Mouse (Mus musculus): ENCODE results near the gene Fam50a. TPM values are rescaled to one million over a fixed set of nuclear protein-coding genes. Genes with fewer than 3 reads are reported as not detected.

Fam50a gene
- 6.4 and 9.7 TPM in 2 replicates for total RNA-seq (2014; rRNA removed)
- polyA plus RNA-seq (2015; fragmentation: Nextera tagmentation; extraction: Ambion mirVana) = 57.0 and 58.4 TPM in 2 replicates

GRCm38 (mm10) chrX:74312540-74313464 is at the start of gene Fam50a:
TSS of gene Fam50a (plus strand) at chrX:74313033.
- Histone ChIP-seq H3K36me3 (ENCODE audit: insufficient read depth, low read length) (peaks cover 9% of the 10 kb centered on the region; the same call in 1 of the 2 replicates), H3K27me3 (ENCODE audit: insufficient read depth, low read length) (no peaks in the 10 kb centered on the region), H3K9me3 (ENCODE audit: low read length) (no peaks in the 10 kb centered on the region), H3K27ac (peak within 1 kb of the TSS; percentile 84), H3K4me3 (ENCODE audit: low read length) (peak within 1 kb of the TSS; percentile 50), H3K4me1 (ENCODE audit: insufficient read depth, low read length) (no peaks in the 10 kb centered on the region), H3K9ac (replicated peaks; ENCODE audit: low read length) (peak within 1 kb of the TSS; percentile 67), H3K4me2 (ENCODE audit: low read depth, low read length) (peak within 1 kb of the TSS; percentile 67)
- 29% methylated on average over 59 of the region's 59 CpGs for WGBS
- ATAC-seq = peak; percentile 97
- DNase-seq (ENCODE audit: low spot score) = peak; percentile 94
- no peak for TF ChIP-seq CTCF (IDR thresholded peaks at IDR 0.05; ENCODE audit: low read depth)

- H3K4me2 ChIP-seq (ENCODE audit: low read depth, low read length) = peak overlapping the region; percentile 56
- no peaks in the 10 kb centered on the region for H3K9me3 ChIP-seq (ENCODE audit: low read length)
- peak overlapping the region; percentile 91 for H3K27ac ChIP-seq
- no peaks in the 10 kb centered on the region for H3K36me3 ChIP-seq (ENCODE audit: insufficient read depth, low read length)
- WGBS = 24% methylated on average over 3 of the region's 3 CpGs
- ATAC-seq = peak; percentile 56
- no peaks in the 10 kb centered on the region for H3K4me1 ChIP-seq (ENCODE audit: insufficient read depth, low read length)
- H3K27me3 ChIP-seq (ENCODE audit: insufficient read depth, low read length) = no peaks in the 10 kb centered on the region
- peak overlapping the region; percentile 50; the same call in 1 of the 2 replicates for H3K9ac ChIP-seq (replicated peaks; ENCODE audit: low read length)
- peak overlapping the region; percentile 53 for H3K4me3 ChIP-seq (ENCODE audit: low read length)
- TF ChIP-seq CTCF (IDR thresholded peaks at IDR 0.05; ENCODE audit: low read depth) = no peak
- no peak for DNase-seq (ENCODE audit: low spot score)
These were observed 43.1 kb upstream of the Fam50a start for GRCm38 (mm10) chrX:74269736-74270061.

DNA sequence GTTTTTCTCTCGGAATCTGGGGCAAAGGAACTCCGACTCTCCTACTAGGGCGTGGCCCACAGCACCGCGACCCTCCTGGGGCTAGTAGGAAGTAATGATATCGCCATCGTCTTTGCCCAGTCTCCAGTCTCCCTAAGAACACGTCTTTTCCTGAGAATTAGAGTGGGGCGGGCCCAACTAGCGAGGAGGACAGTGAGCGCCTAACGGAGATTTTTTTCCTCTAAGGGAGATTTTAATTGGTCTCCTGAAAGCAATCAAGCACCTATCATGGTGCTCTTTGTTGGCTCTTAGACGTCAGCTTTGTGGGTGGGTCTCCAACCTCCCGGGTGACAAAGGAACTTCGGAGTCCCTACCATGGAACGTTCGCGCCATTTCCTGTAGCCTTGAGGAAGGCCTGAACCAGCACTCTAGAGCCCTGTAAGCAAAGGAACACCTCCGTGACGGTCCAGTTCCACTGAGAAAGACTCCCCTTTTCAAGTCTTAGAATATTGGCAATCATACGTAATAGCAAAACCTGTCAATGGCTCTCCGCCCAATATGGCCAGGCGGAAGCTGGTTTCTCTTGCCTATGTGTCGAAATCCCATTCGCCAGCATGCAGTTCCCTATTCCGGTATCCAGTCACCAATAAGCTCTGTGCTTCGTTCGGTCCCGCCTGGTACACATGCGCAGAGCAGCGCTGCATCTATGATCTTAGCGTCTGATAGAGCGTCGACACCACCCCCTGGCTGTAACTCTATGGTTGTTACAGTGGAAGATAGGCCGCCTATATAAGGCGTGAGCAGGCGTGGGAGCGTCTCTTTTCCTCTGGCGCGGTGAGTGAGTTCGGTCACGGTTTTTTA is 42.6 kb upstream of the Fam50a start, which contains the start of gene Rpl10:
TSS of gene Rpl10 (plus strand) at position 751 of the 840 bp plus-strand sequence.
- Histone ChIP-seq H3K9me3 (ENCODE audit: low read length) (no peaks in the 10 kb centered on the region), H3K27me3 (ENCODE audit: insufficient read depth, low read length) (no peaks in the 10 kb centered on the region), H3K9ac (replicated peaks; ENCODE audit: low read length) (peak within 1 kb of the TSS; percentile 63), H3K27ac (peak within 1 kb of the TSS; percentile 91), H3K36me3 (ENCODE audit: insufficient read depth, low read length) (no peaks in the 10 kb centered on the region), H3K4me1 (ENCODE audit: insufficient read depth, low read length) (no peaks in the 10 kb centered on the region), H3K4me3 (ENCODE audit: low read length) (peak within 1 kb of the TSS; percentile 53), H3K4me2 (ENCODE audit: low read depth, low read length) (peak within 1 kb of the TSS; percentile 57)
- DNase-seq (ENCODE audit: low spot score) (peak; percentile 95), ATAC-seq (peak; percentile 95)
- TF ChIP-seq CTCF (IDR thresholded peaks at IDR 0.05; ENCODE audit: low read depth) = peak; percentile 54
- 31% methylated on average over 42 of the region's 42 CpGs for WGBS

DNA sequence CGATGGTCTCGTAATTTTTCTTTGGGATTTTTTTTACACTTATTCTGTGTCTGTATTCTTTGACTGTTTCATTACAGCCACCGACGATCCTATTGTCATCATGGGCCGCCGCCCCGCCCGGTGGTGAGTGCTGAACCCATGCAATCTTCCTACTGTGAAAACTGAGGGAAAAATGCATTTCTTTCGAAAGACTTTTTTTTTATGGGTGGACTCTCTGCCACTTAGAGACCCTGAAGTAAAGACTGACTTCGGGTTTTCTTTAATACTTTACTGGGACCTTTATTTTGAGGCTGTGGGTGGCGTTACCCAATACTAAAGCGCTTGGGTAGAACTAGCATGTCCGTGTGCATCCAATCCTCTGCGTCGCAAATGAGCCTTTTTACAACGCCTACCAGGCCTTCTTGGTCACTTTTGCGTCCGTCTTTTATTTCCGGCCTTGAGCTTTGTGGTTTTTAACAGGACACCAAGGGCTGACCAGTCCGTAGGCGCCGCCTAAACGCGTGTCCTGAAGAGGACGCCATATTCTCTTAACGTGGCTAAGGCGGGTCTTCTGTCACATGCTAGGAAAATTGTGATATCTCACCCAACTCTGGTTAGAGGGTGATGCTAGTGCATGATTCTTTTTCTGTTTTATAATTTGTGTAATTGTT is 41.8 kb upstream of the Fam50a start:
- Histone ChIP-seq H3K4me2 (ENCODE audit: low read depth, low read length) (peak overlapping the region; percentile 57), H3K4me3 (ENCODE audit: low read length) (peak overlapping the region; percentile 53), H3K4me1 (ENCODE audit: insufficient read depth, low read length) (no peaks in the 10 kb centered on the region), H3K27ac (peak overlapping the region; percentile 66), H3K27me3 (ENCODE audit: insufficient read depth, low read length) (no peaks in the 10 kb centered on the region), H3K9me3 (ENCODE audit: low read length) (no peaks in the 10 kb centered on the region), H3K36me3 (ENCODE audit: insufficient read depth, low read length) (no peaks in the 10 kb centered on the region), H3K9ac (replicated peaks; ENCODE audit: low read length) (peak overlapping the region; percentile 63)
- TF ChIP-seq CTCF (IDR thresholded peaks at IDR 0.05; ENCODE audit: low read depth) = no peak
- 32% methylated on average over 27 of the region's 27 CpGs for WGBS
- peak; percentile 61 for DNase-seq (ENCODE audit: low spot score)
- no peak for ATAC-seq

DNA sequence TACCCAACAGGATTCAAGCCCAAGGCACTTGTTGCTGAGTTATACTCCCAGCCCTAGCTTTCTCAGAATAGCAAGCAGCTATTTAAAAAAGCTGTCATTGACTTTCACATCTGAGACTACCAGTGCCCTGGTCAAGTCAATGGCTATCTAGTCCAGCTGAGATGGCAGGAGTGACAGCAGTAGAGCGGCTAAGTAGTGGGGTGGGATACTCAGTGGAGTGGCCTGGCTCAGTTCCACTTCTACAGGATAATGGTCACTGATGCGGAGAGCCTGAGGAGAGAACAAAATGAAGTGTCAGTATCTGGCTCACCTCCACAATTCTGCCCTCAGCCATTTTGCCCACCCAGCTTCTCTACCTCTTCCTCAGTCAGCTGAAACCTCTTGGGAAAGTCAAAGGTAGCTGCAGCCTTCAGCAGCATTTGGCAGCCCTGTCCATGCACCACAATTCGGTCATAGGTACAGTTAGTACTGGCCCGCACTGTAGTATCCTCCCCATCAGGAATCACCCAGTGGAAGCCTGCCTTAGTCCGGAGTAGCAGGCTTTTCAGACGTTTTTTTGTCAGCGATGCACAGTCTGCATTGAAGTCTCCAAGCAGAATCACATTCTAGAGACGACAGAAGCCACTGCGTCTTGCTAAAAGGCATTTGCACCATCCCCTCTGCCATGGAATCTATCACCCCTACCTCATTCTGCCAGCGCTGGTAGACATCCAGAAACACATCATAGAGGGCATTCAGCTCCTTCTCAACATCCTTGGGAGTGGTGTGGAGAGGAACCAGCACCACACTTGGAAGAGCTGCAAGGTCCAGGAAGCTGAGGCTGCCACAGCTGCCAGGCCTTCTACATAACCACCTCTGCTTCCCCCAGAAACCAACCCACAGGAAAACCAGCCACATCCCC is 39.2 kb upstream of the Fam50a start:
- Histone ChIP-seq H3K36me3 (ENCODE audit: insufficient read depth, low read length) (no peaks in the 10 kb centered on the region), H3K4me2 (ENCODE audit: low read depth, low read length) (no peak overlapping the region), H3K9ac (replicated peaks; ENCODE audit: low read length) (no peak overlapping the region), H3K4me3 (ENCODE audit: low read length) (no peak overlapping the region), H3K27me3 (ENCODE audit: insufficient read depth, low read length) (no peaks in the 10 kb centered on the region), H3K4me1 (ENCODE audit: insufficient read depth, low read length) (no peaks in the 10 kb centered on the region), H3K9me3 (ENCODE audit: low read length) (no peaks in the 10 kb centered on the region), H3K27ac (no peak overlapping the region)
- ATAC-seq = no peak
- no peak for TF ChIP-seq CTCF (IDR thresholded peaks at IDR 0.05; ENCODE audit: low read depth)
- WGBS = 37% methylated on average over 10 of the region's 10 CpGs
- DNase-seq (ENCODE audit: low spot score) = no peak

Data from hindbrain, postnatal 0 days (tissue).